Mouse (Mus musculus) adrenal gland, postnatal 14 days (tissue): Measurements from ENCODE around the gene Ildr2. TPM values are rescaled to one million over a fixed set of nuclear protein-coding genes. Genes with fewer than 3 reads are reported as not detected.

Experiments
- DNase-seq: peaks from one replicate; pipeline ENCODE4 v3.0.0; 2021; ENCODE audit warnings: mixed read lengths
- total RNA-seq: library from RNA; stranded (reverse); gene quantifications from 2 replicates; pipeline ENCODE4 v1.2.3, GENCODE M21; 2021

Ildr2 gene
- total RNA-seq, 1 experiment from 2014 or later: 4.5 TPM

DNA sequence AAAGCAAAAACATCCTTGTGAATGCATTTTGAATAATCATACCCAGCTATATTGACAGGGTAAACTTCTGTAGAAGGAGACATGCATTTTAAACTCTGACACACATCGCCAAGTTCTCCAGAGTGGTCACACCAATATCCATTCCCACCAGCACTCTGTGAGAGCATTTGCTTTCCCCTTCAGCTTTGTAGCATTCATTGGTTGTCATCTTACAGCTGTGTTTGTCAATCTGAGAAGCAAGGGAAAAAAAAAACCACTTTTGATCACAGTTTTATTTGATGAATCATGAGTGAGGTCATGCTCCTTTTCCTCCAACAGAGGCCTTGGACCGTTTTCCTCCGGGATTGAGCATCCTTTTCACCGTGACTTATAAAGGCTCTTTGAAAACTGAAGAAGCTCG is 89.6 kb downstream of the Ildr2 start:
- no peak for DNase-seq

DNA sequence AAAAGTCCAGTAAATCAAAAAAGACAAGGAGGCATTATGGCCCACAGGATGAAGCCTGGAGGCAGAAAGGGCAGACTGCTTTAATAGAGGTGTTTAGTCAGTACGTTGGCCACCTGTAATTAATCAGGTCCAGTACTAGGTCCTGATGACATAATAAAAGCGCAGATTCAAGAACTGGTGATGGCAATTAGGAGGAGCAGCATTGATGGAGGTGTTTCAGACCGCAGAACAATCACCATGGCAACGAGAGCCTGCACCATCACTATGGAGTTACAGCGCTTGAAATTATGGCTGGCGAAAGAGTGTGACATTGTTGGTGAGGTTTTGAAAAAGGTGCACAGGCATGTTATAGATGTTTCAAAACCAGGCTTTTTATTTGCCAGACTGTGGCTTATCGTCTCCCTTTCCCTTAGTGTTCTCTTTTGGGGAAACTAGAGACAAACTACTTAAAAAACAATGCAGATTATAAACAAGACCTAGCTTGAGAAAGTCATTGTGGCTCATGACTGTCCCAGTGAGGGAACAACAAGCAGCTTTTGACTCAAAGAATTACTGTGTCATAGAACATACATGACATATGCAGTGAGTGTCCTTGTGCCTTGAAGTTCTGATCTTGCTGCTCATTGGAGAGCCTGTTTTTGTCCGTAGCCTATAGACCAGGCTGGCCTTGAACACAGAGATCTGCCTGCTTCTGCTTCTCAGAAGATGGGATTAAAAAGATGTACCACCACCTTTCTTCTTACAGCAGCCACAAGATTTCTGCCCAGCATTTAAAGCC is 90.5 kb downstream of the Ildr2 start:
- no peak for DNase-seq

DNA sequence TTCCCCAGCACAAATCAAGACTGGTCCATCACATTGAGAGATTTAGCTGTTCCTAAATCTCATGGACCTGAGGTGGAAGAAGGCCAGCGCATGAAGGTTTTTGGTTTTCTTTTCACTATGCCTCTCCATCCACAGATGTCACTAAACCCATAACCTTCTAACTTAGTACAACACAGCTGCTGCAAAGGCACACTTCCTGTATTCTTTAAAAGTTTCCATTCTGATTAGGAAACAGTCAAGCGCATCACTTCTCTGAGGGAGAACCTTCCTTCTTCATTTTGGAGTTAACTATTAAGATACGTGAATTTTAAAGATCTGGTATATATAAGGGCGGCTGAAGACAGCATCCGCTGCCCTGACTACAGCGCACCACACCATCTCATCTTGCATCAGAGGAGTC is 91.7 kb downstream of the Ildr2 start:
- DNase-seq: no peak

DNA sequence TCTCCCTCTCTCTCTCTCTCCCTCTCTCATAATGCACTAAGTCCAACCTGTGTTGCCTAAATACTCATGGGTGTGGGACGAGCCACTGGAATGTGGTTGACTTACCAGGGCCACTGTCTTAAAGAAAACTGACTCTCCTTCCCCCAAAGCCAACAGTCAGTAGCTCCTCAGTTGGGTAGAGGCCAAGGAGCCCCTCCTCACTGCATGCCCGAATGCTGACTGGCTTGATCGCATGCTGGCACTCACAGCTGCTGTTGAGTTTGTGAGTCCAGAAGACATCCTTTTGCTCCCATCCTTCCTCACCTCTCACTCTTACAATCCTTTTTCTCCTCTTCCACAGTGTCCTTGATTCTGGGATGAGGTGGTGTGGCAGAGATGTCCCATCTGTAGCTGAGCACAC is 93.0 kb downstream of the Ildr2 start:
- no peak for DNase-seq

DNA sequence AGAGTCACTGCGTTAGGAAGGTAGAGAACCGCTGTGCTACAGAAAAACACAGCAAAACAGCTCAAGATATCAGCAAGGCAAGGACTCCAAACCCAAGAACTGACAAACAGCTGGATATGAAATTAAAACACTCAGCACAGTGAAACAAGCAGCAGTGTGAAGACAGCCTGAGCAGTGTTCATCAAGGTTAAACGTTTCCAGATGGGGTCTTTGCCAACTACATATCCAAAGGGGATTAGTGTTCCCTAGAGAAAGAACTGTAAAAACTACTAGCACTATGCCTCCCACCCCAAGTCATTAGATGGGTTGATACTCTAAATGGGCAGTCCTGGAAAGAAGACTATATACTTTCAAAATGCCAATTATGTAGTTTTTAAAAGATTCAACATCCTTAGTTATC is 95.4 kb downstream of the Ildr2 start:
- no peak for DNase-seq

DNA sequence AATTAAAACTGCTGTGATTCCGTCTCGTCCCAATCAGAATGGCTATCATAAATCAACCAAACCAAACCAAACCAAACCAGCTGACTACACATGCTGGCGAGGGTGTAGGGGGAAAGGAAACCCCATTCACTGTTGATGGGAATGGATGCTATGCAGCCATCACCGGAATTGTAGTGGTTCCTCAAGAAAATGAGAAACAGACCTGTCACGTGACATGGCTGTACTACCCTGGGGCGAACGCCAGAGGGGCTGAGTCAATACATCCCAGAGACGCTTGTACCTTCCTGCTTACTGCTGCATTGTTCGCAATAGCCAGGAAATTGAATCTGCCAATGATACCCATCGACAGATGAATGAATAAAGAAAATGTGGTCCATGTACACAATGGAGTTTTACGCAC is 95.8 kb downstream of the Ildr2 start:
- DNase-seq: no peak

DNA sequence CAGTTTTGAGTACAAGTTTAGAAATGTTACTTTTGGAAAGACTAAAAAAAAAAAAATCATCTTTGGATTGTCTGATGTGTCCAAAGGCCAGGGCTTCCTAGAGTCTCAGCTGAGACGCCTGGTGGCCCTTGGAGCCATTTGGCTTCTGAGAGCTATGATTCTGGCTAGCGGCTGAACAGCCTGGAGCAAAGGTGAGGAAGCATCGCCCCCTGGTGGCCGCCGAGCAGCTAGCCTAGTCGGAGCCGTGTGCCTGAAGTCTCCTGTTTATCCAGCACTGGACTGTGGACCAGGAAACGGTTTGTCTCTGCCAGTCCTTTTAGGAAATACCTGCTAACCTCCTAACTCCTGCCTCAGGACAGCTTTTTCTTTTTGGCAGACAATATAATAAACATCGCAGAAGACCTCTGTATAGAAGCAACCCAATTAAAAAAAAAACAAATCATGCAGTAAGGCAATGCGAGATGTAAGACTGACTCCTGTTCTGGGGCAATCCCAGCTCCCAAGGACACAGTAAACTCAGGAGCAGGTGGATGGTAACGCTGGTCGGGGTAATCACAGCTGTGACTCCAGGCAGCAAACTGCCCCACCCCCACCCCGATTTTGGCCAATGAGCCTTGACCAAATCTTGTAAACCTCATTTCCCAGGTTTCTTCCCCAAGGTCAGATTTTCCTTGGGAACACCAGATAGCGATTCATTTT is 106.4 kb downstream of the Ildr2 start:
- peak; percentile 92 for DNase-seq

DNA sequence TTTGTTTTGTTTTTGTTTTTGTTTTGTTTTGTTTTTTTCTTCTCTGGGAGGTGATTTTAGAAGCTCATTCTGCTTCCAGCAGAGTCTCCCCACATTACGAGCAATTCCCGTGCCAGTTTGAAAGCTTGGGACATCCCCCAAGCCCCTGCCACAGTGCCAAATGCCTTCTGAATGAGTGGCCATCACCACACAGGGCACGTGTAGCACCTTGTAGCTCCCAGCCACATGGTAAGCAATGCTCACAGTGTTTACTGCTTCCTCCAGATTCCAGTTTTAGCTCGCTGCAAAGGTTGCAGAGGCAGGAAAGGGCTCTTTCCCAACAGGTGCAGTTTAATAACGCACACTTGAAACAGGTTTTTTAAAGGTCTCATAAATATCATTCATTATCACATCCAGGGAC is 107.0 kb downstream of the Ildr2 start:
- no peak for DNase-seq

DNA sequence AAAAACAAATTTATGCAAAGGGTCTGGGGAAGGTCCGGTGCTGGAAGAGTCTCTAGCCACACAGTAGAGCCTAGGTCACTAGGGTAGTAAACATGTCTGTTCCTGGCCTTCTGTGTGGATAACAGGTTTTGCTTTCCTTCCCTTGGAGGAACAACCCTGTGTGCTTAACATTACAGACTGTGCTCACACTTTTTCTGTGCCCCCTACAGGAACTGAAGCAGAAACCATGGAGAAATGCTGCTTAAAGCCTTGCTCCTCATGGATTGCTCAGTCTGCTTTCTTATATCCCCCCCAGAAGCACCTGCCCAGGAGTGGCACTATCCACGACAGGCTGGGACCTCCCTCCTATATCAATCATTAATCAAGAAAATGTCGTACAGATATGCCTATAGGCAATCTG is 107.9 kb downstream of the Ildr2 start:
- DNase-seq: no peak

DNA sequence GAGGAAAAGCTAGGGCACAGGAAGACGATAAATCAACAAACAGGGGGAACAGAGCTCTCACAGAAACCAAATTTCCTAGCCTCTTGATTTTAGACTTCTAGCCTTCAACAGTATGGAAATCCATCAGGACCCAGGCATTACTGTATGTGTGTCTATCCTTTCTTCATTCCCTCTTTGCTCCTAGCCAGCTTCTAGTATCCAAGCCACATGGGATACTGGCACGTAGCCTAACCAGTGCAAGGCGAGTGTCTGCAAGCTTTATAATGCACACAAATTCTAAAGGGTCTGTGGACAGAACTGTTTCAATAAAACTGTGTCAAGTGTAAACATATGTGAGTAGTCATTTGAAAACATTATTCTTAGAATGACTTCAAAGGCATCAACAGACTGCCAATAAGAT is 108.7 kb downstream of the Ildr2 start:
- no peak for DNase-seq

DNA sequence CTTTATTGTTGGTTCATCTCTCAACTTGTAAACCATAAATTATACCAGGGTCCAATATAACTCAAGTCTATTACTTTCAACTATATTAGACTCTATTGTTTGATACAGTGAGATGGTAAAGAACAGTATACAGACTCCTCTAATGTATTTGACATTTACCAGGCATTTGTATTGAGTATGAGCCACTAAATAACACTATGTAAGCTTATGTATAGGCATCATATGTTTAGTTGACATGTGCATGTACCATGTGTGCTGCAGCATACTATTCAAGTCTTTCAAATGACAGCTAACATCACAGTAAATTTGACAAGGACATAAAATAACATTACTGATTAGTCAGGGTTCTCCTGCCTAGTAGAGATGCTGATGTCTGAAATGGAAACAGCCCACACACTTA is 109.2 kb downstream of the Ildr2 start:
- no peak for DNase-seq

Other genes with a start within 250 kb of the Ildr2 start
- gene Dusp27, start 126.2 kb upstream of the Ildr2 start, total RNA-seq: 0.07 and 0.26 TPM in 2 replicates
- gene Gpa33, start 123.9 kb upstream of the Ildr2 start, total RNA-seq: 0.15 TPM in 1 of 2 replicates, not detected in the other
- not detected in 2 replicates for gene Mael, start 15.4 kb upstream of the Ildr2 start, total RNA-seq
- gene Tada1, start 125.0 kb downstream of the Ildr2 start, total RNA-seq: 18.1 and 19.1 TPM in 2 replicates
- gene Pogk, start 155.7 kb downstream of the Ildr2 start, total RNA-seq: 31.5 and 35.1 TPM in 2 replicates
- not detected in 2 replicates for gene Gm4846, start 243.4 kb downstream of the Ildr2 start, total RNA-seq